Mouse (Mus musculus) spleen, adult 2 months (tissue): Measurements from ENCODE around the gene Inpp4b.

Source experiments
- CTCF ChIP-seq: fragments of 200-500 bp; IDR thresholded peaks from 2 replicates; pipeline ENCODE4 v1.5.1; 2011; ENCODE audit warnings: mild to moderate bottlenecking, inconsistent platforms; ENCODE audit not compliant: insufficient read depth, insufficient read length, insufficient replicate concordance; ENCODE audit errors: extremely low read depth
- POLR2A ChIP-seq: fragments of 200-500 bp; IDR thresholded peaks from 2 replicates; pipeline ENCODE4 v1.6.1; 2011; ENCODE audit warnings: low read depth, low read length, inconsistent platforms

DNA sequence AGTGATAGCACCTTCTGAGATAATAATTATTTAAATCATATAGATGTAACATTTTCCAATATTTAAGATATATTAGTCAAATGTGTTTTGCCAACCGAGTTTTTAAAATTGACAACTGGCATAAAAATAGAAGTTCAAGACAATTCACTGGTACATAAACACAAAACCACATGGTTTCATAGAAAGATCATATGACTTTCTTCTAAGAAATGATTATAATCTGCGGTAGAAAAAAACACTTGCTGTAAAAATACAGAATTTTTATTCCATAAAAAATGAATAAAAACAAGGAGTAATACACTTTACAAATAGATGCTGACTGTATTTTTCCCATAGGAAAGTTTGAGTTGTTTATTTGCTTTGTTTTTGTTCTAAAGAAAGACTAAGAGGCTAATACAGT lies 160.6 kb downstream of the Inpp4b start:
- TF ChIP-seq CTCF, result no peak
- TF ChIP-seq POLR2A, result no peak
